Mouse (Mus musculus) liver, adult (tissue): ENCODE data around the gene 4931414P19Rik.

Source experiments
- GATA4 ChIP-seq: IDR thresholded peaks from 2 replicates; pipeline ENCODE4 v1.6.1; 2014; ENCODE audit warnings: mild to moderate bottlenecking, low read length; ENCODE audit not compliant: insufficient replicate concordance

Gene 4931414P19Rik

GRCm38 (mm10) chr14:54576241-54577088 lies 29.3 kb downstream of the 4931414P19Rik start:
- no peak for TF ChIP-seq GATA4

- TF ChIP-seq GATA4, result no peak
Observed at GRCm38 (mm10) chr14:54575631-54576030, 30.2 kb downstream of the 4931414P19Rik start.

- TF ChIP-seq GATA4, result no peak
Observed at GRCm38 (mm10) chr14:54575031-54575430, 30.8 kb downstream of the 4931414P19Rik start.

- TF ChIP-seq GATA4, result no peak
Observed at GRCm38 (mm10) chr14:54574253-54574652, 31.5 kb downstream of the 4931414P19Rik start.

- no peak for TF ChIP-seq GATA4
Observed at GRCm38 (mm10) chr14:54572790-54573736, 32.7 kb downstream of the 4931414P19Rik start.

GRCm38 (mm10) chr14:54572122-54572521 lies 33.7 kb downstream of the 4931414P19Rik start:
- no peak for TF ChIP-seq GATA4

- peak; percentile 29; the same call in 1 of the 2 replicates for TF ChIP-seq GATA4
Observed at GRCm38 (mm10) chr14:54569451-54570392, 36.1 kb downstream of the 4931414P19Rik start.

- no peak for TF ChIP-seq GATA4
Observed at GRCm38 (mm10) chr14:54568694-54569414, 36.9 kb downstream of the 4931414P19Rik start.

GRCm38 (mm10) chr14:54560527-54561242 lies 45.1 kb downstream of the 4931414P19Rik start:
- TF ChIP-seq GATA4, result no peak

GRCm38 (mm10) chr14:54557330-54557729 lies 48.5 kb downstream of the 4931414P19Rik start:
- TF ChIP-seq GATA4, result no peak

GRCm38 (mm10) chr14:54553975-54554769 lies 51.6 kb downstream of the 4931414P19Rik start, which contains the start of gene Haus4:
TSS of gene Haus4 (minus strand) at chr14:54554616.
- TF ChIP-seq GATA4, result peak; percentile 44; the same call in 1 of the 2 replicates

GRCm38 (mm10) chr14:54553454-54553974 lies 52.3 kb downstream of the 4931414P19Rik start:
- TF ChIP-seq GATA4, result no peak
